Mouse (Mus musculus): ENCODE data around the gene Ppp1r9a. TPM values are rescaled to one million over a fixed set of nuclear protein-coding genes. Genes with fewer than 3 reads are reported as not detected.

Ppp1r9a gene
- polyA plus RNA-seq, 1 experiment from 2014 or later = 38.9 TPM

DNA sequence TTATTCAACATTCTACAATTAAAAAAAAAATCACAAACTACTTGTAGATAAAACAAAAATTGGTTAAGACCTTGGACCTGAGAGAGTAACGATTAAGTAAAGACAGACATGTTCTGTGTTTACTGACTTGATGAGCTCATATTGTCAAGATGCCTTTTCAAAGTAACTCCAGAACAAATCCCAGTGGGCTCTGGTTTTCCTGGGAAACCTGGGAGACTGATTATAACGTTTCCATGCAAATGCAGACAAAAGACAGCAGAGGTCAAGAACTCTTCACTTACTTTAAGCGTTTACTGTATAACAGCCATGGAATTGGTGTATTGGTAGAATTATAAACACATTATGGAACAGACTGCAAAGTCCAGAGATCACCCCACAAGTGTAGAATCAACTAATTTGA is 172.0 kb downstream of the Ppp1r9a start:
- H3K4me1 ChIP-seq = no peaks in the 10 kb centered on the region
- H3K9ac ChIP-seq (replicated peaks) = no peak overlapping the region
- no peaks in the 10 kb centered on the region for H3K27me3 ChIP-seq (replicated peaks)
- no peak overlapping the region for H3K4me3 ChIP-seq (replicated peaks)
- no peak overlapping the region for H3K4me2 ChIP-seq
- WGBS = 70% methylated on average over 3 of the region's 3 CpGs
- no peak for ATAC-seq (ENCODE audit: low FRiP score)
- H3K9me3 ChIP-seq (replicated peaks) = no peaks in the 10 kb centered on the region
- no peak overlapping the region for H3K27ac ChIP-seq (replicated peaks)
- H3K36me3 ChIP-seq = peaks cover 8% of the 10 kb centered on the region; the same call in 1 of the 2 replicates

DNA sequence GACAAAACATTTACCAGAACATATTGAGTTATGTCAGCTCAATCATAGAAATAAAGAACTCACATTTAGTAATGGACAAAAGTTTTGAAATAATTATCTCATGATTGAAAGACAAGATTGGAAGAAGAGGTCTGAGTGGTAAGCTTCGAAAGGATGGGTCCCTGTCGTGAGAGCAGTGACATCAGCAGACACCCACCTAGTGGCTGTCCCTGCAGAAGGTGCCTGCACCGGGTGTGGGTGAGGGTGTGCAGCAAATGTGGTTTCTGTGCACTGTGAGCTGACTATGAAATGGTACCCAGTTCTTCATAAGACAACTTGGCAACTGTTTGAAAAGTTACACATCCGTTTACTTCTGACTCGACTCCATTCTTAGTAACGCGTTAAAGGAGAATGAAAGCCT is 173.0 kb downstream of the Ppp1r9a start:
- no peak overlapping the region for H3K4me2 ChIP-seq
- 93% methylated on average over 7 of the region's 7 CpGs for WGBS

DNA sequence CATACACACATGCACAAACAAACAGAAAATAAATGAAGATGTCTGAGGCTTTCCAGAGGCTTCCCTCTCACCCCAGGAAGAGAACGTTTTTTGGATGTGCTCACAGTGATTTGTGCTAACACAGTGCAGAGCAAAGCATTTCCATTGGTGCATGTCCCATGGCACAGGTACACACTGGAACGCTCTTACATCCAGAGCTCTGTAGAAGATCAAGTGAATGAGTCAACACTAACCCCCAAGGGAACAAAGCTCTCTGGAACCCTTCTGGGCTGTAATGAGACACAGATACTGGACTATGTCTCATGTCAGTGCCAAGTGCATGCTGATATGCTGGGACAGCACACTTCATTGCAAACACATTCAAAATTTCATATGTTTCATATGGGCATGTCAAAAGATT is 175.3 kb downstream of the Ppp1r9a start:
- no peak overlapping the region for H3K4me3 ChIP-seq (replicated peaks)

More for the DNA sequence above, 173.0 kb downstream of the Ppp1r9a start:
- no peaks in the 10 kb centered on the region for H3K4me1 ChIP-seq
- H3K27ac ChIP-seq (replicated peaks) = no peak overlapping the region
- peaks cover 8% of the 10 kb centered on the region; the same call in 1 of the 2 replicates for H3K36me3 ChIP-seq
- ATAC-seq (ENCODE audit: low FRiP score) = no peak
- no peak overlapping the region for H3K4me3 ChIP-seq (replicated peaks)
- H3K9ac ChIP-seq (replicated peaks) = no peak overlapping the region
- H3K9me3 ChIP-seq (replicated peaks) = no peaks in the 10 kb centered on the region
- H3K27me3 ChIP-seq (replicated peaks) = no peaks in the 10 kb centered on the region

DNA sequence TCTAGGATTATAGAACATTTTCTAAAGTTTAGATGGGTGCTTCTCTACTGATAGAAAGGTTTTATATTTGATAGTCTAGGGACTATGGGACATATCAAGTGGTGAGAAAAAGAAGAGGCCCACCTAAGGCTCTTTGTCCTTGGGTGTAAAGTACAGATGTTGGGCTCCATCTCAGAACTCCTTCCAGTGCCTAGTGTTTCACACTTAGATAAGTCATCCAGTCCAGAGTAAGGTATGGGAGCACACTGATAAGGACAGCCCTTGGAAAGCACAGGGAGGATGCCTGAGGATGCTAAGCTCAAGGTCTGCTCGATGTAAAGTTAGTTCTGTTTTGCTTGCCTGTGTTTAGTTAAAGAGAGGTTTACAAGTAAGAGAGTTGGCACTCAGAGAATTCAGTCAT is 176.4 kb downstream of the Ppp1r9a start:
- peaks cover 3% of the 10 kb centered on the region; the same call in 1 of the 2 replicates for H3K4me1 ChIP-seq
- no peak overlapping the region for H3K4me2 ChIP-seq
- H3K36me3 ChIP-seq = peaks cover 8% of the 10 kb centered on the region; the same call in 1 of the 2 replicates
- no peaks in the 10 kb centered on the region for H3K9me3 ChIP-seq (replicated peaks)
- 97% methylated on average over 1 of the region's 1 CpGs for WGBS
- no peak for ATAC-seq (ENCODE audit: low FRiP score)
- H3K4me3 ChIP-seq (replicated peaks) = no peak overlapping the region
- H3K27me3 ChIP-seq (replicated peaks) = no peaks in the 10 kb centered on the region
- no peak overlapping the region for H3K27ac ChIP-seq (replicated peaks)
- H3K9ac ChIP-seq (replicated peaks) = no peak overlapping the region

More for the DNA sequence above, 175.3 kb downstream of the Ppp1r9a start:
- Histone ChIP-seq H3K4me1 (peaks cover 3% of the 10 kb centered on the region; the same call in 1 of the 2 replicates), H3K27me3 (replicated peaks) (no peaks in the 10 kb centered on the region), H3K9me3 (replicated peaks) (no peaks in the 10 kb centered on the region), H3K27ac (replicated peaks) (no peak overlapping the region), H3K4me2 (no peak overlapping the region), H3K36me3 (peaks cover 8% of the 10 kb centered on the region; the same call in 1 of the 2 replicates), H3K9ac (replicated peaks) (no peak overlapping the region)
- ATAC-seq (ENCODE audit: low FRiP score) = no peak
- 89% methylated on average over 2 of the region's 2 CpGs for WGBS

DNA sequence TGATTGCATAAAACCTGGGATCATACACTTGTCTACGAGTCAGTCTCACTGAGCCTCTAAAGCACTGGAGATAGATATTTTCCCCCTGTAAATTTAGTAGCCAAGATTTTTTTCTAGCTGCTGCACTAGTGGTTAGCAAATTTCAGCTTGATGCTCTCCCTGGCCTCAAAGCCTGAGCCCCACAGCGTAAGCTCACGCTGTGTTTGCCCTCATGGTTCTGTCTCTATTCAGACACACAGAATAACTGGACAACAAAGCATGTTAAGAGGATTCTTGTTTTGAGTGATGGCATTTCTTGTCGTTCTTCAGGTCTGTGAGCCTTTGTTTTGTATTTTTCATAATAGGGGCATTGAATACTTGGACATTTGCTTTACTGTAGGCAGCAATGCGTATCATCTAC is 177.4 kb downstream of the Ppp1r9a start:
- ATAC-seq (ENCODE audit: low FRiP score) = no peak
- Histone ChIP-seq H3K27ac (replicated peaks) (no peak overlapping the region), H3K27me3 (replicated peaks) (no peaks in the 10 kb centered on the region), H3K9me3 (replicated peaks) (no peaks in the 10 kb centered on the region), H3K4me3 (replicated peaks) (no peak overlapping the region), H3K4me1 (peaks cover 3% of the 10 kb centered on the region; the same call in 1 of the 2 replicates), H3K36me3 (peaks cover 8% of the 10 kb centered on the region; the same call in 1 of the 2 replicates), H3K4me2 (no peak overlapping the region), H3K9ac (replicated peaks) (no peak overlapping the region)
- WGBS = 47% methylated on average over 5 of the region's 5 CpGs

DNA sequence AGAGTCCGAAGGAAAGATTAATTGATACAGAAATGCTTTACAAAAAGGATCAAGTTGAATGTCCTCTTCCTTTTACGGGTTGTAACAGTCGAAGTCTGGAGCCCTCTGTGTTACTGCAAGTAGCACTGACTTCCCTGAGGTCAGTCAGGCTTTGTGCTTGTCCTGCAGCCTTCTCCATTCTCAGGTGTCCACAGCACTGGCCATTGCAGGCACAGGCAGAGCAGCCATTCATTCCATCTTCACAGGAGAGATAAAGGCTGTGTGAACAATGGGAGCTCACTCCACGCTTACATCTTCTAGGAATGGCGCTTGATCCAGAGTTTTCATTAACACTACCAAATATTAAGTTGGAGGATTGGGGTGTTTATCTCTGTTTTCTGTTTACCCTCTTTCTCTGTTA is 177.8 kb downstream of the Ppp1r9a start:
- no peak for ATAC-seq (ENCODE audit: low FRiP score)
- Histone ChIP-seq H3K4me2 (no peak overlapping the region), H3K4me3 (replicated peaks) (no peak overlapping the region), H3K27ac (replicated peaks) (no peak overlapping the region), H3K4me1 (peaks cover 3% of the 10 kb centered on the region; the same call in 1 of the 2 replicates), H3K27me3 (replicated peaks) (no peaks in the 10 kb centered on the region), H3K36me3 (peaks cover 8% of the 10 kb centered on the region; the same call in 1 of the 2 replicates), H3K9ac (replicated peaks) (no peak overlapping the region), H3K9me3 (replicated peaks) (no peaks in the 10 kb centered on the region)
- WGBS = 48% methylated on average over 5 of the region's 5 CpGs

DNA sequence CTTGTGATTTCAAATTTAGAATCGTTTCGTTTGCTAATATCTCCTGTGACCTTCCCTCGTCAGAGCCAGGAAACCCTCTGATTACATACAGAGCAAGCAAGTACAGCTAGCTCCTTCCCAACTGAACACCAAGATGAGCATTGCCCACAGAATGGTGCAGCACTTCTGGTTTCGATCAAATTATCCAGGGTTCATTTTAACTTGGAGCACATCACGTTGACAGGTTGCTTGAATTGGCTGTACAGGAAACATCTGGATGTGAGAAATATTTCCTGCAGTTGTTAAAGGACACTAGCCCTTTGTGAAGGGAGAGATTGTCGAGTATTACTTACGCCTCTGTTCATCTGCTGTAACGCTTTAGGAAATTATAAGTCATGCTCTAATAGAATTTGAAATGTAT is 178.4 kb downstream of the Ppp1r9a start:
- Histone ChIP-seq H3K9me3 (replicated peaks) (no peaks in the 10 kb centered on the region), H3K4me1 (peaks cover 3% of the 10 kb centered on the region; the same call in 1 of the 2 replicates), H3K4me2 (no peak overlapping the region), H3K27ac (replicated peaks) (no peak overlapping the region), H3K36me3 (peaks cover 8% of the 10 kb centered on the region; the same call in 1 of the 2 replicates), H3K9ac (replicated peaks) (no peak overlapping the region), H3K27me3 (replicated peaks) (no peaks in the 10 kb centered on the region), H3K4me3 (replicated peaks) (no peak overlapping the region)
- WGBS = 60% methylated on average over 8 of the region's 8 CpGs
- ATAC-seq (ENCODE audit: low FRiP score) = no peak

DNA sequence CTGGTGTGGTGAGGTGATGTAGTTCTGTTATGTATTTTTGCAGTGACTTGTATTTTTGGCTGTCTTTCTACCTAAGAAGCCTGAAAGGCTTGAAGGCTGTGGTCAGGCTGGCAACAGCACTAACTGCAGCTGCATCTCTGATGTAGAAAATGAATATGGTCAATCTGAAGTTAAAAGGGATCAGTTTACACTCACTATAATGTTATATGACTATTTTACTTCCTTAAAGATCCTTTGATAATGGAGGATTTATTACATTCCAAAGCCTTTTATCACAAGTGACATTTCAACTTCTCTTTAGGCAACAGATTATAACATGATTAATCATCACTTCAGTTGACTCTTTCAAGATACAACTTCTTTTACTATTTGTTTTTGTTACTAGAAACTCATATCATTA is 179.4 kb downstream of the Ppp1r9a start:
- ATAC-seq (ENCODE audit: low FRiP score) = no peak
- Histone ChIP-seq H3K9me3 (replicated peaks) (no peaks in the 10 kb centered on the region), H3K4me1 (peaks cover 3% of the 10 kb centered on the region; the same call in 1 of the 2 replicates), H3K27me3 (replicated peaks) (no peaks in the 10 kb centered on the region), H3K27ac (replicated peaks) (no peak overlapping the region), H3K4me3 (replicated peaks) (no peak overlapping the region), H3K4me2 (no peak overlapping the region), H3K36me3 (peaks cover 7% of the 10 kb centered on the region; the same call in 1 of the 2 replicates), H3K9ac (replicated peaks) (no peak overlapping the region)

DNA sequence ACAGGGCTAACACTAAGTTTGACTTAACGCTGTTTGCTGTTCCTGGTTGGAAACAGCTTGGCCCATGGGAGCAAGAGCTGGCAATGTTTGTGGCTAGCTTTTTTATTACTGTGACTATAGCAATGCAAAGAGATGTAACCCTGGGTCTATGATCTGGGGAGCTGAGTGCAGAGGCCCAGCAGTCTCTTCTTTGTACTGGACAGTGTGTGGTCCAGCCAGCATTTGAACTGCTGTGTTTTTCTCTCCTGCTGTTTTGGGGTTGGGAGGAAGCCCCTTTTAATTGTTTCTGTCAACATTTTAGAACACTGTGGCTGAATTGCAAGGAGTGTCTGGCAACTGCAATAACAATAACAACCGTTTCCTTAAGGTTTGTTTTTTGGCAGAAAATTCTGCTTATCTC is 180.0 kb downstream of the Ppp1r9a start:
- ATAC-seq (ENCODE audit: low FRiP score) = no peak
- H3K9ac ChIP-seq (replicated peaks) = no peak overlapping the region
- H3K4me1 ChIP-seq = peaks cover 3% of the 10 kb centered on the region; the same call in 1 of the 2 replicates
- no peaks in the 10 kb centered on the region for H3K27me3 ChIP-seq (replicated peaks)
- WGBS = 12% methylated on average over 2 of the region's 2 CpGs
- H3K27ac ChIP-seq (replicated peaks) = no peak overlapping the region
- no peaks in the 10 kb centered on the region for H3K9me3 ChIP-seq (replicated peaks)
- no peak overlapping the region for H3K4me2 ChIP-seq
- H3K36me3 ChIP-seq = peaks cover 3% of the 10 kb centered on the region; the same call in 1 of the 2 replicates
- no peak overlapping the region for H3K4me3 ChIP-seq (replicated peaks)

DNA sequence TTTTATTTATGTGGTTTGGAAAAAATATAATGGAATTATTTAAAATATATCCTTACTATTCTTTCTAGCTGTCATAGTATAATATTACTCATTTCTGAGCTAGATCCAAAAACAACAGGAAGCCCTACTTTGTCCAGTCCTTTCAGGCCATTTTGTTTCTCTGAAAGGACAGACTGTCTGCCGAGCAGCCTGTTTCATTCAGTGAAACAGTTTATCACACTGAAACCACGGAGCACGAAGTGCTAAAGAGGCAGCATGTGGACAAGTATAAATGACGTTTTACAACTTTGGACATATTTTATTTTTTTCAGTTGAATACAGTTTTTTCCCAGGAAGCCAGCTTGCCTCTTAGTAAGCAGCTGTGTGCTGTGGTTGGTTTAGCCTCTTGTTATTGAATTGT is 181.2 kb downstream of the Ppp1r9a start:
- no peaks in the 10 kb centered on the region for H3K27me3 ChIP-seq (replicated peaks)
- 7% methylated on average over 4 of the region's 4 CpGs for WGBS
- H3K27ac ChIP-seq (replicated peaks) = no peak overlapping the region
- H3K9ac ChIP-seq (replicated peaks) = no peak overlapping the region
- no peaks in the 10 kb centered on the region for H3K9me3 ChIP-seq (replicated peaks)
- ATAC-seq (ENCODE audit: low FRiP score) = no peak
- no peak overlapping the region for H3K4me2 ChIP-seq
- H3K4me3 ChIP-seq (replicated peaks) = no peak overlapping the region
- no peaks in the 10 kb centered on the region for H3K36me3 ChIP-seq
- H3K4me1 ChIP-seq = peaks cover 3% of the 10 kb centered on the region; the same call in 1 of the 2 replicates

DNA sequence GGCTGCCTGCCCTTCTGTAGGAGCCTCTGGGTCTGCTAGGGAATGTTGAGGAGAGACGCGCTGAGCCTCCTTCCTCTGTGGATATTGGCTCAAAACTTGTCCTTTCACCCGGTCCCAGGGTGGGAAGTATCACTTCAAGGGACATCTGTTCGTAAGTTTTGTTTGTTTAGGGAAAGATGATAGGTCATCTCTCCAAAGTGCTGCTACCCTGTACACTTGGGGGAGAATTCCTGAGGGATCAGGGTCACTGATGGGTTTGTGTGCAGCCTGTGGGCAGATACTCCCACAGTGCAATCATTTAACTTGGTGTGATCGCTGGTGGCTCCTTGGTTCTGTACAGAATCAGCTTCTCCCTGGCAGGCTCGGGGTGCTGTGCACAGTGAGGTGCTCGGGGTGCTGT is 189.2 kb downstream of the Ppp1r9a start:
- ATAC-seq (ENCODE audit: low FRiP score) = no peak
- no peak overlapping the region for H3K9ac ChIP-seq (replicated peaks)
- H3K4me3 ChIP-seq (replicated peaks) = no peak overlapping the region
- peaks cover 18% of the 10 kb centered on the region for H3K4me1 ChIP-seq
- H3K27ac ChIP-seq (replicated peaks) = no peak overlapping the region
- no peak overlapping the region for H3K4me2 ChIP-seq
- no peaks in the 10 kb centered on the region for H3K36me3 ChIP-seq
- 90% methylated on average over 7 of the region's 7 CpGs for WGBS
- no peaks in the 10 kb centered on the region for H3K9me3 ChIP-seq (replicated peaks)
- H3K27me3 ChIP-seq (replicated peaks) = no peaks in the 10 kb centered on the region

DNA sequence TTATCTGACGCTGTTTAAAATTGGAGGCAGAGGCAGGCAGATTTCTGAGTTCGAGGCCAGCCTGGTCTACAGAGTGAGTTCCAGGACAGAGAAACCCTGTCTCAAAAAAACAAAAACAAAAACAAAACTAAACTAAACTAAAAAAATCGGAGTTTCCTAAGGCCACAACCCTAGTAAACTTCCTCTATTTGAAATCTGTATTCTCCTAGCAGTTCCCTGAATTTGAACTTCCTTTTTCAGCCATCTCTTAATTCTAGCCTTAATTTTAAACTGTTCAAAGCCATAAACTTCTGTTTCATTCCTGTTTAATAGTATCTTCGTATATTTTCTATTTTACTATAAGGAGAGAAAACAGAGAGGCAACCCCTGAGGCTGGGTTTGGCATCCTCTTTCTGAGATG is 190.1 kb downstream of the Ppp1r9a start:
- WGBS = 90% methylated on average over 4 of the region's 4 CpGs

More for the DNA sequence above, 190.1 kb downstream of the Ppp1r9a start:
- H3K36me3 ChIP-seq = no peaks in the 10 kb centered on the region
- no peaks in the 10 kb centered on the region for H3K9me3 ChIP-seq (replicated peaks)
- H3K4me2 ChIP-seq = no peak overlapping the region
- no peak overlapping the region for H3K4me3 ChIP-seq (replicated peaks)
- H3K9ac ChIP-seq (replicated peaks) = no peak overlapping the region
- H3K27ac ChIP-seq (replicated peaks) = no peak overlapping the region
- ATAC-seq (ENCODE audit: low FRiP score) = no peak
- no peaks in the 10 kb centered on the region for H3K27me3 ChIP-seq (replicated peaks)
- H3K4me1 ChIP-seq = peaks cover 18% of the 10 kb centered on the region

Data from neural tube, embryonic 15.5 days (tissue).